Mouse (Mus musculus): ENCODE results near the gene Iqsec2.

Gene Iqsec2

DNA sequence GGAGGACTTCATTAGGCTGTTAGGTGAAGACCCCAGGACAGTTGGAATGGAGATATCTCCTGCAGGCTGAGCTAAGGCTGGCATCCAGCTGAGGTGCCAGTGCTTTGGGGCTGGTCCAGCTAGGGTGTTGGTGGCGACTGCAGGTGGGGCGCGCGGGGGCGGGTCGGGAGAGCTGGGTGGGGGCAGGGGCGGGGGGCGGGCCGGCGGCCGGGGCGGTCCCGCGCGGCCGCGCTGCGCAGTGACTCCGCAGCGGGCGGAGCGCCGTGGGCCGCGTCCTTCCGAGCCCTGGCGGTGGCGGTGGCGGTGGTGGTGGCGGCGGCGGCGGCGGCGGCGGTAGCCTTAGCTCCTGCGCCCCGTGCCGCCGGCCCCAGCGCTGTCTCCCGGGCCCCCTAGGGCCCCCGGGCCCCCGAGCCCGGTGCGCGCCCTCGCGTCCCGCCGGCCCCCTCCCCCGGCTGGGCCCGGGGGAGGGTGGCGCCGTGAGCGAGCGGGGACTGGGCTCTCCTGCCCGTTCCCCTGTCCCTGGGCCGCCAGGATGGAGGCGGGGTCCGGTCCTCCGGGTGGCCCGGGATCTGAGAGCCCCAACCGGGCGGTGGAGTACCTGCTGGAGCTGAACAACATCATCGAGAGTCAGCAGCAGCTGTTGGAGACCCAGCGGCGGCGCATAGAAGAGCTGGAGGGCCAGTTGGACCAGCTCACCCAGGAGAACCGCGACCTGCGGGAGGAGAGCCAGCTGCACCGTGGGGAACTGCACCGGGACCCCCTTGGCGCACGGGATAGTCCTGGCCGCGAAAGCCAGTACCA, at the start of gene Iqsec2:
TSS of gene Iqsec2 (plus strand) at position 328 of the 801 bp plus-strand sequence.
- DNase-seq = peak; percentile 40

DNA sequence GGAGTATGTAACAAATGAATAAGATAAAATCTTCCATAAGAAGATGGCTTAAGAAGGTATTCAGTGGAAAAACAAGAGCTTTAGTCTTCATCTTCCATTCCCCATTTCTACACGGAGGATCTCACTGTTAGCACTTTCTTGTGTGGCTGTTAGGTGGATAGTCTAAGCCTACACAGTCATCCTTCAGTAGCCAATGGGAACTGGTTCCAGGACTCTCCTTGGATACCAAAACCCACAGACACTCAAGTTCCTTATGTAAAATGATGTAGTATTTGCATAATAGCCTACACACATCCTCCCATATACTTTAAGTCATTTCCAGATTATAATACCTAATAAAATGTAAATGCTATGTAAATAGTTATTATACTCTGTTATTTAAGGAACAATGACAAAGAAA, 46.5 kb upstream of the Iqsec2 start:
- DNase-seq = no peak

DNA sequence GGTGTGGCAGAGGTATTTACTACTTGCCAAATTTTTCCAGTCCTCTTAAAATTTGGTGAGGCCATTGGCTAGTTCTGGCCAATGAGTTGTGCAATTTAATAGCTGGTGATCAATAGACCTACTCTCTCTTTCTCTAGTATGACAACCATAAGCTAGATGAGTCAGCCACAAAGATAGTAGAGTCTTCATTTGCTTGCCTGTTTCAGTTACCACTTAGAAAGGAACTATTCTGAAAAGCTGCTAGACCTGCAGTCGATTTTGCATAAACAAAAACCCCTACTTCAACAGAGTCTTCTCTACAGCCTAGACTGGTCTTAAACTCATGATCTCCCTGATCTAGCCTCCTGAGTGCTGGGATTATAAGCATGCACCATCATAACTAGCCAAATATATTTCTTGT, 22.4 kb upstream of the Iqsec2 start:
- no peak for DNase-seq

DNA sequence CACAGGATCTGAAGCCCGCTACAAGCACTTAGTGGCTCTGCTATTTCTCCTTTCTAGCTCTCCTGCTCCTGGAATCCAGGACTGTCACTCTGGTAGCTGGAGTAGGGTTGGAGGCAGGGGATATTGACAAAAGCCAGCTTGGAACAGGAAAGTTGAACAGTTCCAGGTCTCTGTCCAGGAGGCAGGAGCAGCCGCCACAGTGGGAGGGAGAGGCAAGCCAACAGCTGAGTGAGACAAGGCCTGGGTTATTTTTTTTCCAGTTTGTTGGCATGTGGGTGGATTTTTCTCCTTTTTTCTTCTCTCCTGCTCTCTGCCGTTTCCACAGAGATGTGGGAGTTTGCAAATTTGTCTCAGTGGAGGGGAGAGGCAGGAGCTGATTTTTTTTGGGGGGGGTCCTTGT, 13.3 kb upstream of the Iqsec2 start:
- no peak for DNase-seq

DNA sequence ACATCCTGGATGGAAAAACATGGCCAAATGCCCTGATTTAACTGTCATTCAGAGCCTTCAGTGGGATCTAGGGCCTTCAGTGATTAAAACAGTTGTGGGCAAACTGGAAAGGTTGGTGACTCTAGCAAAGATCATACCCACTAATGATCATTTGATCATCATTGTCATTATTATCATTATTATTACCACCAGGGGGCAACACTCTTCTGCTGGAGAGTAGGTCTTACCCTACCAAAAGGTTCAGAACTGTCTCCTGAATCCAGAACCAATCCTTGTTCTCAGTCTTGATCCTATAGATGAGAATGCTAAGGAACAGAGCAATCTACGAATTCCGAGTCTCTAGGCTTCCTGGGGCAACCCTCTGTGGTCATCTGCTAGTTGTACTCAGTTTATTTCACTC, 12.0 kb upstream of the Iqsec2 start:
- DNase-seq = no peak

DNA sequence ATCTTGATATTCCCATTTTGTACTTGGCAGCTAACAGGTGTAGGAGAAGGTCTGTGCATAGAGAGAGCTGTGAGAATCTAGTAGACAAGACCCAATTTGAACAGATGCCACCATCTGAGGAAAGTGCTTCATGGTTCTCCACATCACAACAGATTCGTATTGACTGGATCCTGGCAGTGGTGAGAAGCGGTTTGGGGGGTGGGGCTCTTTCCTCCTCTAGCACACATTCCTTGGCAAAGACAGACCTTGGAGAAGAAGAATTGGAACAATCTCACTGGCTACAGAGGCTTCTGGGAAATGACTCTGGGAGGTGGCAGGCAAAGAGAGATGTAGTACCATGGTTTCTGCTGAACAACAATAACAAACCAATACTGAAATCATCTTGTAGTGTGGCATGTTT, 8.9 kb upstream of the Iqsec2 start:
- no peak for DNase-seq

DNA sequence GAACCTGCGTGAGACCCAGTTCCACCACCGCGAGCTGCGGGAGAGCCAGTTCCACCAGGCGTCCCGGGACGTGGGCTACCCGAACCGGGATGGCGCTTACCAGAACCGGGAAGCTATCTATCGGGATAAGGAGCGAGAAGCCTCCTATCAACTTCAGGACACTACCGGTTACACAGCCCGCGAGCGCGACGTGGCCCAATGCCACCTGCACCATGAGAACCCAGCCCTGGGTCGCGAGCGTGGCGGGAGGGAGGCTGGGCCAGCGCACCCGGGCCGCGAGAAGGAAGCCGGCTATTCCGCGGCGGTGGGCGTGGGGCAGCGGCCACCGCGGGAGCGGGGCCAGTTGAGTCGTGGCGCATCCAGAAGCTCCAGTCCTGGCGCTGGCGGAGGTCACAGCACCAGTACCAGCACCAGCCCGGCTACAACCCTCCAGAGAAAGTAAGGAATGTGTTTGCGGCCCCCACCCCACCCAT, 710 bp downstream of the Iqsec2 start:
- peak; percentile 16 for DNase-seq

DNA sequence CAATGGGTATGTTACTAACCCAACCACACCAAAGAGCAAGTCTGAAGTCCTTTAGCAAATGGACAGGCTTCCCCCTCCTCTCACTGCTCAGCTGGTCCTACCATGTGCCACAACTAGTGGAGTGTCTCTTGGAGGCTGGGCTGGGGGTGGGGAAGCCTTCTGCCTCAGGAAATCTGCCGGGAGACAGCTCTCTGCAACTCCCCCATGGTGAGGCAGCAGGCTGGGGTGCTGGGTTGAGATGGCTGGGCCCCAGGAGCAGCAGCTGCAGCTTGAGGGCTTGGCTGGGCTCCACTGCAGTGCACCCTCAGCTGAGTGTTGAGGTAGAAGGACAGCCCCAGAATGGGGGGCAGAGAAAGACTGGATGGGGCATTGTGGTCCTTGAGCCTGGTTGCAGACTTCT, 2.1 kb downstream of the Iqsec2 start:
- DNase-seq = no peak

DNA sequence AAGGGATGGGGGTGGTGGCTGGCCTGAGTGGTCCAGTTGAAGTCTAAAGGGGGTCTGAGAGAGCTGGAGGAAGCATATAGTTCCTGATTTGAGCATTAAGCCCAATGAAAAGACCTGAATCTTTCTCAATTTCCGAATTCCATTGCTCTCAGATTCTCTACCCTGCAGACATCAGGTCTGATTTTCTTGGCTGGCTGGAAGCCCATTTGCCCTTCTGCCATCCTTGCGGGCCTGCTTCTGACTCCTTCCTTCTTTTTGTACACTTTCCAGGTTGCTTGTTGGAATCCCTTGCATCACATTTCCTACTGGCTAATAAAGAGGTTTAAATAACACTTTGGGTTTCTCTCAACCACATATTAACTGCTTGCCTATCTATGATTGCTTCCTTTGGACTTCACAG, 2.6 kb downstream of the Iqsec2 start:
- DNase-seq = no peak

DNA sequence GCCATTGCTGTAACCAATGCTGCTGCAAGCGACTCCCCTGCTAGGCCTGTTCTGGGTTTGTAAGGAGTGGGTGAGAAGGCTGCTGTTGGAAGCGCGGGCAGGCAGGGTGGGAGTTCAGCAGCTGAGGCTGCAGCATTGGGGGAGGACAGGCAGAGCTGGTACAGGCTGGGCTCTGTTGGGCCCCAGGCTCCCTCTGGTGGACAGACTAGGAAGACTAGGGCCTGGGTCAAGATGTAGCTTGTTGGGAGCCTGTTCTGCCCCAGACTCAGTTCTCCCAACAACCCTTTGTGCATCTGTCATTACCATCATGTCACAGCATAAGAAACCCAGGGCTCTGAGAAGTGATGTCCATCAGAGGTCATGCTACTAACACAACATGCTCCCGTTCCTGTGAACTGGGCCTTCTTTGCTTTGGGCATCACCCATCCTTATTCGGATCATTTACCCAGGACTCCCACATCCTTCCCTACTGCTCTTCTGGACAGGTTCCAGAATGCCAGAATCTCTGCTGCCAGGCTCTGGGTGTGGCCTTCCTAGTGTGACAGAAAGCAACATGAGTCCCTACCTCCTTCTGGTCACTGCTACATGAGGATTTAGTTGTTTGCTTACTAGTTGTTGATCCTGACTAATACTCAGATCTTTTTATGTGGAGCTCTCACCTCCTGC, 3.5 kb downstream of the Iqsec2 start:
- DNase-seq = peak; percentile 74

DNA sequence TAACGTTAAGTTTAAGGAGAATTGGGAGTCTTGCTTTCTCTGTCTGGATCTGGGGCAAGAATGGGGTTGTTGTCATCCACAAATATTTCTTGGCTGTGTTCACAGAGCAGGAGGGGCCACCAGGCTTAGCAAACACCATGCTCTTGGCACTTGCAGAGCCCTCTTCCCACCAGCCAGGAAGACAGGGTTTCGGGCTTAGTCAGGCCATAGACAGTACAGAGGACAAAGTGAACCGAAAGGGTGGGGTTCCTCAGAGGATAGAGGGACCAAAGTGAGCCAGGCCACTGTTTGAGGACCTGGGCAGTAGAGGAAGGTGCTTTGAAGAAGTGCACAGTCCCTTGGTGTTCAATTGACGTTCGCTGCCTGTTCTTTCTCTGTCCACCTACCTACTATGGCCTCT, 4.6 kb downstream of the Iqsec2 start:
- no peak for DNase-seq

DNA sequence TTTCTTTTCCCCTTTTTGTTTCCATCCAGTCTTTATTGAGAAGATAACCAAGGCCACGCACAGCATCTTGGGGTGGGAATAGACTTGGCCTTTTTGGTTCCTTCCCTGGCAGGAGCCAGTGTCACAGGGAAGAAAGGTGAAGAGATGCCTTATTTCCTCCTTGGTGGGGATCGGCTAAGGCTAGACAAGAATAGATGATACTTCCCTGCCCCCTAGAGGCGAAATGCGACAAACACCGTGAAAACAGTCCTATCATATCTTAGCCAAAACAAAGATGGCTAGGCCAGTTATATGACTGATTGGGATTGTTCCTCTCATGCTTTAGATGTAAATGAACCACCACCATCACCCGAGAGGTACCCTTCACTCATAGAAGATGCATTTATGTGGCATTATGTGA, 7.6 kb downstream of the Iqsec2 start:
- DNase-seq = peak; percentile 67

DNA sequence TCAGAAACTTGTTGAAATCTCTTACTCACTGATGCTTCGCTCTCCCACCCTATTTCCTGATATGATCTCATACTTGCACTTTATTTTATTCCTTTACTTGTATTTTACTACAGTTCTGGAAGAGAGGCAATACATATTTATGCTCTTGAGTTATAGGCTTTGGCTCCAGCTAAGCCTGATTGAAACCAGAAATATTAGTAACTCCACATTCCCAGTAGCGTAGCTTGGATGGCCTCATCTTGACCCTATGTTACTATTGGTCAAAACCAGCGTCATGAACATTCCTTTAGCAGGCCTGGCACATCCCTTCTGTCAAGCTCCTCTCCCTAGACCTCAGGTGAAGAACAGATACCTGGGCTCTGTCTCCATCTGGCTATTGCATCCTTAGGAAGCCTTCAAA, 14.2 kb downstream of the Iqsec2 start:
- no peak for DNase-seq

DNA sequence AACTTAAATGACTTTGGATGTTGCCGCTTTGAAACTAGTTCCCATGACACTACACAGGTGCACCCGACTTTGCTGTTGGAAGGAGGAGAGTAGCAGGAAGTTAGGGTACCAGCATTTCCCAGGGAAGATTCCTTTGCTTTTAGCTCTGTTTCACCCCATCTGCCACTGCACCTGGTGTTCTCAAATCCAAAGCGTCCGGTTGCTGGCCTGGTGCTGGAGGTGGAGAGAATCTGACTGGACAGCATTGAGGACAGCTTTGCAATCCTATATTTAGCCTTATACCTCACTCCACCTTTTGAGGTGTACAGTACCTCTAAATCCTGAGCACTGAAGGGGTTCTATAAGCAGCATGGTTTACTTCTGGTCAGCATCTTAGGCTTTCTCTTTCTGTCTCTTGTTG, 17.3 kb downstream of the Iqsec2 start:
- no peak for DNase-seq

DNA sequence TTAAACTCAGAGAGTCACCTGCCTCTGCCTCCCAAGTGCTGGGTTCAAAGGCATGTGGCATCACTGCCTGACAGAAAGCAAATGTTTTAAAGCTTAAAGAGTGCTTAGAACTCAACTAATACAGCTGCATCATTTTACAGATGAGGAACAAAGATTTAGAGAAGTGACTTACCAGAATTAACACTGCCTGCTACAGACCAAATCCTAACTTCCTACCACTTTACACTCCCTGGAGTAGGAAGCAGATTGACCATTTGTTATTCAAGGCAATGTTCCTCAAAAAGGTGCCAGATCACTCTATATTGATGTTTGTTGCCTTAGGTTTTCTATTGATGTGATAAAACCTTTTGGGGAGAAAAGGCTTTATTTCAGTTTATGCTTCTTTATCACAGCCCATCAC, 20.0 kb downstream of the Iqsec2 start:
- no peak for DNase-seq

DNA sequence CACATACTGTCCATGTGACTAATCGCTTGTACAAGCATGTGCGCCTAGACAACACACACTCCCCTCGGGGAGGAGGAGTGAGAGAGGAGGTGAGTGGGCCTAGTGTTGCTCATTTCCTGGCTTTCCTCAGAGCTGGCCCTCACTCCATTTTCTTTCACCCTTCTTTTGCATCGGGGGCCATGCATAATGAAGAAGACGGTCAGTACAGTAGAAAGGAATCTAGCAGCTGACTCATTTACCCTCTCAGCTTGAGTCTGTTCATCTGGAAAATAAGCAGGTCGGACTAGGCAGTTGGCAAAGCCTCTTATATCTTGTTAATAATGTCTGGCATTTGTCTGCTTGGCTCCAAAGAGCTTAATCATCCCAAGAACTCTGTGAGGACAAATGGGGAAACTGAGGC, 22.1 kb downstream of the Iqsec2 start:
- no peak for DNase-seq

DNA sequence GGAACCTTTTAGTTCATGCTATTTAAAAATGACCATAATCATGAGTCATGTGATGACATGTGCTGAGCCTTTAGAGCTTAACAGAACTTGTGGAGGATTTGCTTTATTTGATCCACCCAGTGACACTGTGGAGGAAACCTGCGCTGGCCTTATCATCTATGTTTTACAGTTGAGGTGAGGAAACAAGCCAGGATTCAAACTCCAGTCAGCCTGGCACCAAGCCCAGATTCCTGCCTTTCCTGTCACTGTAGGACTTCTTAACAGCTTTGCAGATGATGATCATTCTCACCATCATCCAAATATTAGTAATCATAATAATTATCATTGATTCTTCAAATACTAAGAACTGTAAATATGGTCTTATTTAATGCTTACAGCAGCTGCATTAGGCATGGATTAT, 24.5 kb downstream of the Iqsec2 start:
- DNase-seq = no peak

DNA sequence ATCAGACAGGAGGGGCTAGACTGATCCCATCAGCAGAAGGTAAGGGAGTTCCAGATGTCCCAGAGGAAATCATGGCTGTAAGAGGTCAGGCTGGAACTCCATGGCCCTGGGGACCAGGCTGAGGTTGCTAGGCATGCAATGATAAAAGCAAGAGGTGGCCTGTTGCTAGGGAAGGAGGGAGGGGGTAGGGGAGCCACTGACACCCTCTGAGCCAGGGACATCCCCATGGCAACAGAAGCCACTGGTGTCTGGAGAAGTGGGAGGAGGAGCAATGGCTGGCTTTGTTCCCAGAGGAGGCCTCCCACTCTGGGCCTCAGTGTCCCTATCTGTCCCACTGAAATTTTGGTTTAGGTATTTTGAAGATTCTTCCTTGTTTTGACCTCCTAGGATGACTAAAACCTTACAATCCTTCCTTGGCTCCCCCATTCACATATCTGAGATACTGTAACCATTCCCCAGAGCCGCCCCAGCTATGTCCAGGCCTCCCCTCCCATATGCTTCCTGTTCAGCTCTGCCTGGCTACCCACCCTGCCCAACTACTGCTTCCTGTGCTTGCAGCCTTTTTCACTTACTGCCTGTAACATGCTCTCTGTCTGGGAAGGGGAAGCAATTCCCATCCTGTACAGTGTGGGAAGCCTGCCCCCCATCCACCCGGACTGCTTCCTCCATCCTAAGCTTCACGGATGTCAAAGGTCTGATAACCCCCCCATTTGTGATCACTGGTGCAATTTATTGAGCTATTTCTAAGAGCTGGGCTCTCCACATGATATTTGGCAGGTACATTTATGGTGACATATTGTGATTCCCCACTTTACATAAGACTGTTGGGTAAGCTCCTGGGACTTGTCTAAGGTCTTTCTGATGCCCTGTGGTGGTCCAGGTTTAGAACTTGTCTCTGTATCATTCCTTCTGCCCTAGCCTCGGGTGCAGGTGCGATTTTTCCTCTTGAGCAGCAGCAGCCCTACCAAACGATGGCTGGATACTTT, 27.3 kb downstream of the Iqsec2 start:
- DNase-seq = peak; percentile 58

DNA sequence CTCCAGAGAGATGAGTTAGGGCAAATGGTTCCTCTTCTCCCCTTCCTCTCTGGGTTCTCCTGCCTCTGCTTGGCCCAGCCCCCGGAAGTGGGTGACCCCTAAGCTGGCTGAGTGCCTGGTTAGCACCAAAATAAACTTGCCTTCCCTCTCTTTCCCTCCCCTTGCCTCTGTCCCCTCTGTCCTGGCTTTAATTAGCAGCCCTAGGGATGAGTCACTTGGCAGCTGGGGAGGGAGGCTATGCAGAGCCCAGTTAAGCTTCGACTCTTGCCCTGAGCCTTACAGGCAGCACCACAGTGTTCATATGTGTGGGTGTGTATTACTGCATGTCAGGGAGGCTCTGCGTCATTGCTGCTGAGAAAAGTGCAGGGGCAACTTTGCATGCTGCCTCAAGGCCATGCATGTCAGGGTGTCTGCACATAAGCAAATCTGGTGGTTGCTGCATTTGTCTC, 28.4 kb downstream of the Iqsec2 start:
- DNase-seq = peak; percentile 43

DNA sequence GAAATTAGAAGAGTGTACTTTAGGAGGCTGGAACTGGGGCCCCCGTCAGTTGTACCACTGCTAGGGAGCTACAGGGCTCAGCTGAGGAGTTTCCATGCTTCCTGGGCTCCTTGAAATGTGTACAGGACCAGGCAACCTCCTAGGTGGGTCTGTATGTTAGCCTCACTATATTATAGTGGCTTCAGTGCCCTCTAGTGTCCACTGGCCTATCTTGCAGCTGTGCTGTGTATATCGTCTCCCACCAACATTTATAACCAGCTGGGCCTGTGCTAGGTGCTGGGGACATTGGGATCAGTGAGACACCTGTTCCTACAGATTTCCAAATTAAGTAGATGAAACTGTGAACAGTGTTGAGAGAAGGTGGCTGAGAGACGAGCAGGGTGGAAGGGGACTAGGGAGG, 31.2 kb downstream of the Iqsec2 start:
- DNase-seq = peak; percentile 59

DNA sequence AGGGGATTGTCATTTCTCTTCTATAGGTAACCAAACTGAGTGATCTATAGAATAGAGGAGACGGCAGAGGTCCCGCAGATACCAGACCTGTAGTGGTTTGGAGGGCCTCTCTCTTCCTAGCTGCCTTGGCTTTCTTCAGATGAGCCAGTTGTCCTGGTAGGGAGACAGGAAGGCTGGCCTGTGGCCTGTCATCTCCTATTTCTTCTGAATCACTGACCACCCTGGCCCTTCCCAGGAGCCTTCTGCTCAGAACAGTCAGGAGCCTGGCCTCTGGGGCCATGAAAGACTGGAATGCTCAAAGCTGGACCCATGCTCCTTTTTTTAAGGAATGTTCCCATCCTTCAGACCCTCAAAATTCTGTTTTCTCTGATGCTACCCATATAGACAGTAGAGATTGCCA, 33.8 kb downstream of the Iqsec2 start:
- DNase-seq = no peak

DNA sequence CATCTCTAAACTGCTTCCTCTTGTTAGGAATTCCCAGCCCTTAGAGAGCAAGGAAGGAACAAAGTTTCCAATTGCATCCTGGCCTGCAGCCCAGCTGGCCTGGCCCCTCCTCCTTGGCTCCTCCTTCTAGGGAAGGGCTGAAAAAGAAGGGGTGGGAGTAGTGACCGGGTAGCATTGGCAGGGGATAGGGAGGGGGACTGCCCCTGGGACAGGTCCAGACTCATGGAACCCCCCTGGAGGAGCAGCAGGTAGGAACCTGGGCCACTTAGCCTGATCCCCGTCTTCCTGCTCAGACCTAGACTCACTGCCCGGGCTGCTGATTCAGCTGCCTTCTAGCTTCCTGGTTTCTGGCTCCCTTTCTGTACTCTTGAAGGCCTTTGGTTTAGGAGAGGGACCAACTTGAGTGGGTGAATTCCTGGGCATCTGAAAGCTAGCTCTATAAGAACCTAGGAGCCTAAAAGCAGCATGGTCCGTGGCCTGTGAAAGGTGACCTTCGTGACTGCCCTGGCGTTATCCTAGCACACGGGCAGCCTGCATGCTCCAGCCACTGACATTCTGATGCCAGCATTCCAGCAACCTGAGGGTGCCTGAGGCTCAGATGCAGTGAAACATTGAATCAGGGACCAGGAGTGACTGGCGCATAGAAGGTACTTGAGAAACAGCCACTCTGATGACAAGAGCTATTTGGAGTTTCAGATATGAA, 34.9 kb downstream of the Iqsec2 start:
- peak; percentile 43 for DNase-seq

Measured in retina, postnatal 1 day (tissue).